Mouse (Mus musculus): ENCODE results near the gene Il7r. TPM values are rescaled to one million over a fixed set of nuclear protein-coding genes. Genes with fewer than 3 reads are reported as not detected.
"Not testable (repeated sequence)": the region's sequence is repeated elsewhere in the genome, so short reads cannot be mapped to it uniquely, and the experiment has no call there.

Il7r gene
- not detected in 2 replicates for polyA plus RNA-seq (2016; fragmentation: Nextera tagmentation; extraction: Ambion mirVana)

DNA sequence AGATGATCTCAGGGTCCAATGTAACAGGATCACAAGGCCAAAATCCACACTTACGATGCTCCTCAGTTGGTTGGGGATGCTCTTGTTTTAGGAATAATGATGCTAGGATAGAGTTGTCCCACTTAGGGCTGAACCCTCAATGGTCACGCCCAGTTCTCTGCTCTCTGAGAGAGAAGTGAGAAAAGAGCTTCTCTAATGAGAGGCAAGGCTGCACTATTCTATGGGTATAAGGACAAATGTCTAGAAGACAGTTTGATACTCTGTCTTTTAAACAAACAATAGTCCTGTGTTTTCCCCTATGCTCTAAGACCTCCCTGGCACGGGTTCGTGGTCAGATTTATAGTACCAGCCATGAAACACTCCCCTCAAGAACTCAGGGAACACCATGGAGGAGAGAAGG lies at the start of gene Il7r:
Il7r (minus strand) TSS at position 101 of the 400 bp plus-strand sequence.
- H3K4me2 ChIP-seq = no peak within 1 kb of the TSS
- no peak within 1 kb of the TSS for H3K27ac ChIP-seq
- ATAC-seq (ENCODE audit: low FRiP score) = no peak
- no peak within 1 kb of the TSS for H3K9ac ChIP-seq
- H3K9me3 ChIP-seq = no peaks in the 10 kb centered on the region
- H3K36me3 ChIP-seq (replicated peaks) = no peaks in the 10 kb centered on the region
- 97% methylated on average over 4 of the region's 4 CpGs for WGBS
- H3K4me1 ChIP-seq = no peaks in the 10 kb centered on the region
- H3K4me3 ChIP-seq (replicated peaks) = no peak within 1 kb of the TSS
- H3K27me3 ChIP-seq = no peaks in the 10 kb centered on the region

DNA sequence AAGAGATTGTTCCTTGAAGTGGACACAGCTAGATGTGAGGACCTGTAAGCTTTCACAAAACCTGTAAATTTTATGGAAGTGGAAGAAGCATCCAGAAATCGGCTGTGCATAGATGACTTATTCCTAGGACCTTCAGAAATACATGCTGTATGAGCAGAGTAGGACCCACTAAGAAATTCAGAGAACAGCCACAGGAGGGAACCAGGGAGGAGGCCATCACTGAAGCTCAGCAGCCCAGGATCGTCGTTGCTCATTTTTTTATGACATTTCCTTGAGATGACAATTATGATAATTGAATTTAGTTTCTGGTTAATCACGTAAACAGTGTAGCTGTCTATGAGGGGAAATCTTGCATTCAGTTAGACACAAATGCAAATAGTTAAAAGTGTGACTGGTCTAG lies 47.3 kb upstream of the Il7r start:
- Histone ChIP-seq H3K27me3 (no peaks in the 10 kb centered on the region), H3K9ac (no peak overlapping the region), H3K4me2 (no peak overlapping the region), H3K27ac (no peak overlapping the region), H3K9me3 (no peaks in the 10 kb centered on the region), H3K4me1 (no peaks in the 10 kb centered on the region), H3K36me3 (replicated peaks) (no peaks in the 10 kb centered on the region), H3K4me3 (replicated peaks) (no peak overlapping the region)
- no peak for ATAC-seq (ENCODE audit: low FRiP score)
- 87% methylated on average over 4 of the region's 4 CpGs for WGBS

DNA sequence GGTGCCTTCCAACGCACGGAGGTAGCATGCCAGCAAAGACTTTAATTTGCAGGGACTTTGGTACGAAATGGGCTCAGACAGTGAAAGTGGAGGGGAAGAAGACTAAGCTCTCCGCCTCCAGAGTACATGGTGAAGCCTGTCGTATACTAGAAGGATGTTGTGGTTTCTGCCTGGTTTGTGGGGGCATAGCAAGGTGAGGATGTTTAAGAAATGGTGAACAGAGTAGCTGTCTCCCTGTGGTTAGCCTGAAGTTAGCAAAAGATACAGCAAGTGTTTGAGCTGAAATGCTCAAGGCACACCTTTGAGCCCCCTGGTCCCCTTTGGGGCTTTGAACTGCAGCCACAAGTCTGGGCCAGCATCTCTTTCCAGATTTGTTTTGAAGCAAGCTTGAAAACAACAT lies 44.8 kb upstream of the Il7r start:
- 89% methylated on average over 5 of the region's 5 CpGs for WGBS
- Histone ChIP-seq H3K9me3 (no peaks in the 10 kb centered on the region), H3K4me2 (no peak overlapping the region), H3K36me3 (replicated peaks) (no peaks in the 10 kb centered on the region), H3K4me3 (replicated peaks) (no peak overlapping the region), H3K9ac (no peak overlapping the region), H3K27ac (no peak overlapping the region), H3K4me1 (no peaks in the 10 kb centered on the region), H3K27me3 (no peaks in the 10 kb centered on the region)
- no peak for ATAC-seq (ENCODE audit: low FRiP score)

DNA sequence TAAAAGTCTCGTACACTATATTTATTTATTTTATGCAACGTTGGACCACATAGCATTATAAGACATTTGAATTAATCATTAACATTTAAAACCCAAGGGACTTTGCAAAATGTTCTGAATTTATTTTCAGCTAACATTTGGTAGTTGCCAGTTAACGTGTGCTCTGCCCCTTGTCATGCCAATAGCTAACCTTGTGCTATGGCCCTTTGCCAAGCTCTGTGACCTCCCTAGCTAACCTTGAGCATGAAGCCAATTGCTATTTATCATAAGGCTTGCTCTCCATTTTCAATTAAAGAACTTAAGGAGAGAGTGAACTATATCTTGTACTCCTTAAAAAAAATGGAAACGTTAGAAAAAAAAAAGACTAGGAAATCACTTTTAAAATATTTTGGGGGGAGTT lies 43.4 kb upstream of the Il7r start:
- H3K9me3 ChIP-seq = no peaks in the 10 kb centered on the region
- no peaks in the 10 kb centered on the region for H3K27me3 ChIP-seq
- no peak overlapping the region for H3K27ac ChIP-seq
- no peak overlapping the region for H3K4me2 ChIP-seq
- H3K9ac ChIP-seq = no peak overlapping the region
- no peak overlapping the region for H3K4me3 ChIP-seq (replicated peaks)
- H3K4me1 ChIP-seq = no peaks in the 10 kb centered on the region
- WGBS = 88% methylated on average over 4 of the region's 4 CpGs
- H3K36me3 ChIP-seq (replicated peaks) = no peaks in the 10 kb centered on the region
- no peak for ATAC-seq (ENCODE audit: low FRiP score)

DNA sequence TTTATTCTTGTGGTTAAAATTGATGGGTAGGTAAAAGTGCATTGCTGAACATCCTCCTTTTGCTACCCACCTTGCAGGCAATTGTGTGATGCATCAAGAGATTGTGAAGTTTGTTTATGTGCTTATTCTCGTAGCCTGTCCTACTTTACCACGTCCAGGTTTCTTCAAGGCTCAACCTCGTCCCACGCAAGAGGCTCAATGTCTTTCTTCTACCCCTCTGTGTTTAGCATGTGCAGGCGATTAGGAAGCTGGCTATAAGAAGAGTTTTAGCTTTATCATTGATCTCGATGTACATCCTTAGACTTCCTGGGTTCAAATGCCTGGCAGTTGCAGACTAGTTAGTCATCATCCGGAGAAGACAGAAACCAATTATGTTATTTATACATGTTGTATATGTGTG lies 42.7 kb upstream of the Il7r start:
- no peak for ATAC-seq (ENCODE audit: low FRiP score)
- Histone ChIP-seq H3K27ac (no peak overlapping the region), H3K4me2 (no peak overlapping the region), H3K9ac (no peak overlapping the region), H3K4me1 (no peaks in the 10 kb centered on the region), H3K27me3 (no peaks in the 10 kb centered on the region), H3K9me3 (no peaks in the 10 kb centered on the region), H3K4me3 (replicated peaks) (no peak overlapping the region), H3K36me3 (replicated peaks) (no peaks in the 10 kb centered on the region)
- WGBS = 89% methylated on average over 7 of the region's 7 CpGs

DNA sequence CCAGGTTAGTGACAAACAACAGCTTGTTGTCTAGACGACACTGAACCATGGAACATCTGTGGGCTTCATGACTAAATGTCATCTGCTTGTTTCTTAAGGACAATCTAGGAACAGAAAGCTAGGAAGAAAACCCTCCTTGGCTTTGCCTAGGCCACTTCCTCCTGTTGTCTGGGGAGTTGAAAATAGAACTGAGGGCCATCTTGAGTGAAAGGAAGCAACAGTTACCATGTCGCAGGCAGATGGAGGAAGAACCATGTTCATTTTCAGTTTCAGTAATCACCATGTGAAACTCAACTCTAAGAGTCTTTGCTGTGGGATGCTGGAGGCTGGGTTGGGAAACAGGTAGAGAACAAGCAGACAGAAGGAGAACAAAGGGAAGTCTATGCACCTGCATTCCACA lies 41.9 kb upstream of the Il7r start:
- no peaks in the 10 kb centered on the region for H3K27me3 ChIP-seq
- H3K4me1 ChIP-seq = no peaks in the 10 kb centered on the region
- H3K9ac ChIP-seq = no peak overlapping the region
- 83% methylated on average over 2 of the region's 2 CpGs for WGBS
- H3K27ac ChIP-seq = no peak overlapping the region
- no peak overlapping the region for H3K4me3 ChIP-seq (replicated peaks)
- no peaks in the 10 kb centered on the region for H3K36me3 ChIP-seq (replicated peaks)
- ATAC-seq (ENCODE audit: low FRiP score) = no peak
- no peak overlapping the region for H3K4me2 ChIP-seq
- H3K9me3 ChIP-seq = no peaks in the 10 kb centered on the region

DNA sequence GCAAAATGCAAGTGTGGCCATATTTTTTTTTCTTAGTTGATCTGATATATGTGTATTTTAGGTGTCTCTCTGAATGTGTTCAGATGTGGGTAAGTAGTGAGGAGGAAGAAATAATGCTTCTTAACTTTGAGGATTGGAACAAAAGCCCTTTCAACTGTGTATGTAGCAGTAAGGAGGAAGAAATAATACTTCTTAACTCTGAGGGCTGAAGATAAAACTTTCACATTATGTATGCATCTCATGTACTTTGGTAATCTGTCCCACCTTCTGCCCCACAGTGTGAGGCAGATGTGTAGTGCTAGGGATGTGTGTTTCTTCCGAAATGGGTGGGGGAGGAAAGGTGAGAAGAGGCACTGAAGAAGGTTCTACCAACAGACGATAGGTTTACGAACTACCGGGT lies 37.3 kb upstream of the Il7r start:
- Histone ChIP-seq H3K36me3 (replicated peaks) (no peaks in the 10 kb centered on the region), H3K4me2 (no peak overlapping the region), H3K9me3 (no peaks in the 10 kb centered on the region), H3K9ac (no peak overlapping the region), H3K27ac (no peak overlapping the region), H3K4me1 (no peaks in the 10 kb centered on the region), H3K27me3 (no peaks in the 10 kb centered on the region), H3K4me3 (replicated peaks) (no peak overlapping the region)
- 89% methylated on average over 4 of the region's 4 CpGs for WGBS
- no peak for ATAC-seq (ENCODE audit: low FRiP score)

DNA sequence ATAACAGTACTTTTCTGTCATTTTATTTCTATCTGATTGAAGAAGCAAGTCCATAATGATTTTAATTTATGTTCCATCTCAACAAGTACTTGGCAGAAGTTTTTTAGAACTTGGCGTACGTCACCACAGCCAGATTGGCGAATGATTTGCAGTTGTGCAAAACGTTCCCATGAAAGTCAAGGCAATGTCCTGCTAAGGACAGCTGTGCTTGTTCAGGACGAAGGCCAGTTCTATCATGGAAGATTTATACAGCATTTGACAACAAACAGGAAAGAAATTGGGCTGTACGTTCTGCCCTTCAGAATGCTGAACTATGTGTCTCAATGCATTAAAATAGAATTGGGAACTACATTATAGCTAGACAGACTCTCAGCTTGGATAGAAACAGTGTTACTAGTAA lies 35.4 kb upstream of the Il7r start:
- no peak for ATAC-seq (ENCODE audit: low FRiP score)
- Histone ChIP-seq H3K4me3 (replicated peaks) (no peak overlapping the region), H3K4me2 (no peak overlapping the region), H3K9me3 (no peaks in the 10 kb centered on the region), H3K27me3 (no peaks in the 10 kb centered on the region), H3K9ac (no peak overlapping the region), H3K27ac (no peak overlapping the region), H3K4me1 (no peaks in the 10 kb centered on the region), H3K36me3 (replicated peaks) (no peaks in the 10 kb centered on the region)
- 88% methylated on average over 6 of the region's 6 CpGs for WGBS

DNA sequence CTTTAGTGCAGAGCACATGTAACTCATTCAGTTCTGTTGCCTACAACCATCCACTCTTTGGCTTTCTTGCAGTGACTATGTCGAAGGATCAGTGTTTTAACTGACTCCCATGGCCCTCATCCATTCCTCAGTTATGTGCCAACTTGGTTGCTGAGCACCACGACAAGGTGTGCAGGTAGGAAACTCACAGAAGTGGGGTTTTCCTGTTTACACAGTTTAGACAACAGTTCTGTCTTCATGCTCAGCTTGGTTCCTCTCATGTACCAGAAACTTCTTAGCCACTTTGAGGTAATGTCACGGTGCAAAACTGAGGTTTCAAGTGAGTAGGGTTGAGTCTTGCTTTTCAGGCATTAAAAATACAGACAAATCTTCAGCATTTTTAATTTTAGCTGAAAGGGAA lies 34.2 kb upstream of the Il7r start:
- no peak overlapping the region for H3K4me2 ChIP-seq
- no peaks in the 10 kb centered on the region for H3K9me3 ChIP-seq
- no peaks in the 10 kb centered on the region for H3K36me3 ChIP-seq (replicated peaks)
- no peak overlapping the region for H3K27ac ChIP-seq
- no peak overlapping the region for H3K9ac ChIP-seq
- H3K4me1 ChIP-seq = no peaks in the 10 kb centered on the region
- no peak for ATAC-seq (ENCODE audit: low FRiP score)
- WGBS = 78% methylated on average over 3 of the region's 3 CpGs
- H3K4me3 ChIP-seq (replicated peaks) = no peak overlapping the region
- no peaks in the 10 kb centered on the region for H3K27me3 ChIP-seq

DNA sequence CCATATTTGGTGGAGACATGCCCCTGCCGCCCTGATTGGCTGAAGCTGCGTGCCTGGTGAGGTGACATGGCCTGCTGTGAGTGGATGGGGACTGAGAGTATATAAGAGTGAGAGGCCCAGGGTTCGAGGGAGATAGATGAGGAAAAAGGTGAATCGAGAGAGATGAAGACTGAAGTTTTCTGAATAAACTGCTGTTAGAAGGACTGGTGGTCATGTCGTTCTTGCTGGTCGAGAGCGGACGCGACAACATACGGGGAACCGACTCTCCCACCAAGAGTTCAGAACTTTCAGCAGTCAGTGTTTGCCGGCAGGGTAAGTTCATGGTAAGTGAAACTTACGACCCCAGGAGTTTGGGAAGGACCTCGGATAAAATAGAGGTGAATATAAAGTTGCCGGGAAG lies 27.3 kb upstream of the Il7r start:
- H3K36me3 ChIP-seq (replicated peaks); H3K4me3 ChIP-seq (replicated peaks); ATAC-seq (ENCODE audit: low FRiP score); H3K9me3 ChIP-seq; H3K4me2 ChIP-seq; H3K4me1 ChIP-seq; H3K27me3 ChIP-seq; H3K27ac ChIP-seq; H3K9ac ChIP-seq: not testable (repeated sequence)
- 95% methylated on average over 15 of the region's 15 CpGs for WGBS

DNA sequence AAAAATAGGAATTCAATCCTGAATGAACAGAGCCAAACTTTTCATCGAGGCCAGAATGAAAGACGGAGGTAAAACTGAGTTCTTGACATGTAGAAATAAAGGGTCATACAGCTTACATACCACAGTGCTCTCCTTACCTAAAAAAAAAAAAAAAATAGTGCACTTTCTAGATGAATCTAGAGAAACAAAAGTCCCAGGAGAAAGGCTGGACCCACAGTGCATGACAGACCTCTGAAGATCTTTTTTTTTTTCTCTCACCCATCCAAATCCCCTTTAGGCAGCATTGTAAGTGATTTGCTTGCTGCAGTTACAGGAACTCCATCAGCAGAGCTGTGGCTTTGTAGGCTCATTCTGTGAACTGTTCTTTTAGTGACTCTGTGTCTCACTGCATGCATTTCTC lies 19.0 kb upstream of the Il7r start:
- 89% methylated on average over 2 of the region's 2 CpGs for WGBS
- Histone ChIP-seq H3K9ac (no peak overlapping the region), H3K4me2 (no peak overlapping the region), H3K4me3 (replicated peaks) (no peak overlapping the region), H3K27me3 (no peaks in the 10 kb centered on the region), H3K36me3 (replicated peaks) (no peaks in the 10 kb centered on the region), H3K4me1 (no peaks in the 10 kb centered on the region), H3K27ac (no peak overlapping the region), H3K9me3 (no peaks in the 10 kb centered on the region)
- no peak for ATAC-seq (ENCODE audit: low FRiP score)

DNA sequence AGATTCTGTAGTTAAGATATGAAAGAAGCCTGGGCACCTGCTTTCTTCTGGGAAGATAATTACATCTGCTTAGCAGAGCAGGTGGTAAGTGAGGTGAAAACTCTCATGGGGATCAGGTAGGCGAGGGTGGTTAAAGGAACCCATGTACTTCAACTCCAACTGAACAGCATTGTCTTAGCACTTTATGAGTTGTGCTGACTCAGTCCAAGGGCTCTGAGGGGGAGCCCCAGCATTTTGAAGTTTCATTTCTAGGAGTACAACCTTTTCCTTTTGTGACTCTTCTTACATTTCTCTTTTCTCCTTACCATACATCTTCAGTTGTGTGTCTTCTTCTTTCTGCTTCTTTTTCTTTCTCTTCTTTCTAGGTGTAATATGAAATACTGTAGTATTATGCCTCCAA lies 5.2 kb upstream of the Il7r start:
- 81% methylated on average over 1 of the region's 1 CpGs for WGBS
- Histone ChIP-seq H3K9ac (no peak overlapping the region), H3K27ac (no peak overlapping the region), H3K4me1 (no peaks in the 10 kb centered on the region), H3K4me3 (replicated peaks) (no peak overlapping the region), H3K36me3 (replicated peaks) (no peaks in the 10 kb centered on the region), H3K27me3 (no peaks in the 10 kb centered on the region), H3K4me2 (no peak overlapping the region), H3K9me3 (no peaks in the 10 kb centered on the region)
- ATAC-seq (ENCODE audit: low FRiP score) = no peak

DNA sequence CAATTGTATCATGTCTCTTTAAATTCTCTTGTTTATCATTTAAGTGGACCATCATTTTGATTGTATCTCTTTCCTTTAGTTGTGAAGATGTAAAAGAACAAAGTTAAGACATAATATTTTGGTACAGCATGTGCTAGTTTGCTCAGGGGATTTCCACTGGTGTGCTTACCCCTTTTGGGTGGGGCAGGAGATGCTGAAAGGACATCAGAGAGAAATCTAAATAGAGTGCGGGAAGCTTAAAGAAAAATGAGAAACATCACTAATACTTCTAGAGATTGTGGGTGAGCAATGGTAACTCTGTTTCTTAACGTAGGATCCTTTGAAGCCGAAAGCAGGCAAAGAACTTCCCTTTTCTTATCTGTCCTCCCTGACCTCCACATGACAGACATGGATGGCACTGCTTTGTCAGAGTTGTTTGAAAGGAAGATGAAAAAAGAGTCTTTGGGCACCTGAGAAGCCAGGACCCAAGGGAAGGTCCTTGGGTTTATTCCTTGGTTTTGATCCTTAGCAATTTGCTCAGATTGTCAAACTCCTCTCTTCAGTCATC lies 3.5 kb upstream of the Il7r start:
- Histone ChIP-seq H3K4me3 (replicated peaks) (no peak overlapping the region), H3K36me3 (replicated peaks) (no peaks in the 10 kb centered on the region), H3K4me2 (no peak overlapping the region), H3K27me3 (no peaks in the 10 kb centered on the region), H3K9me3 (no peaks in the 10 kb centered on the region), H3K9ac (no peak overlapping the region), H3K27ac (no peak overlapping the region), H3K4me1 (no peaks in the 10 kb centered on the region)
- WGBS = 91% methylated on average over 3 of the region's 3 CpGs
- ATAC-seq (ENCODE audit: low FRiP score) = no peak

DNA sequence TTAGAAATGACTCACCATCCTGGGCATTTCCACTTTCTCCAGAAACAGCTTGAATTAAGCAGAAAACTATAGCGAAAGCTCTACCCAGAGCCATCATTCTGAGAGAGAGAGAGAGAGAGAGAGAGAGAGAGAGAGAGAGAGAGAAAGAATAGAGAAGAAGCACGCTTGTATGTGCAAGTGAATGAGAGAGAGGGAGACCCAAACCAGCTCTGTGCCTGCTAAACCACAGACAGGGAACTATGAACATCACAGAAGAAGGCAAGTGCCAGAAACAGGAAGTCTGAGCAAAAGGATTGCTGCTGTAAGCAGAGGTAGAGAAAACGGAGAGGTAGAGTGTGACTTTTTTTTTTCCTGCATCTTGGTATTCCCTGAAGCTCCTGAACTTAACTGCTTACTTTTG lies 330 bp downstream of the Il7r start:
- H3K27ac ChIP-seq = no peak overlapping the region
- no peak overlapping the region for H3K4me3 ChIP-seq (replicated peaks)
- H3K4me2 ChIP-seq = no peak overlapping the region
- H3K27me3 ChIP-seq = no peaks in the 10 kb centered on the region
- H3K4me1 ChIP-seq = no peaks in the 10 kb centered on the region
- no peaks in the 10 kb centered on the region for H3K9me3 ChIP-seq
- H3K9ac ChIP-seq = no peak overlapping the region
- H3K36me3 ChIP-seq (replicated peaks) = no peaks in the 10 kb centered on the region
- ATAC-seq (ENCODE audit: low FRiP score) = no peak
- WGBS = 84% methylated on average over 3 of the region's 3 CpGs

All from forebrain, embryonic 12.5 days (tissue).